Comparison of ENCODE assay signal across 23 mouse cellular contexts in genomic region chr4:105496176-105496575, GRCm38 (mm10).
"Had no signal": no experiment of that assay in that cellular context is flagged by ENCODE, and none has a peak within 500 bp of the region (broad histone marks: within the 10 kb centered on the region; RNA-seq: fewer than 3 reads in every experiment).

No protein-coding gene starts in this region.

- H3K9ac ChIP-seq: limb, embryonic 13.5 days; liver, embryonic 12.5 days; liver, embryonic 15.5 days; lung, embryonic 15.5 days; midbrain, embryonic 12.5 days; midbrain, embryonic 15.5 days; neural tube, embryonic 12.5 days; neural tube, embryonic 15.5 days; stomach, embryonic 15.5 days had no signal

- ATAC-seq: liver, embryonic 12.5 days; midbrain, embryonic 15.5 days had no signal

- H3K4me1 ChIP-seq: limb, embryonic 10.5 days; limb, embryonic 13.5 days; liver, embryonic 12.5 days; liver, embryonic 15.5 days; lung, embryonic 15.5 days; midbrain, embryonic 12.5 days; midbrain, embryonic 15.5 days; neural tube, embryonic 12.5 days; neural tube, embryonic 15.5 days; stomach, embryonic 15.5 days had no signal

- H3K36me3 ChIP-seq: limb, embryonic 10.5 days; limb, embryonic 13.5 days; liver, embryonic 12.5 days; liver, embryonic 15.5 days; lung, embryonic 15.5 days; midbrain, embryonic 12.5 days; midbrain, embryonic 15.5 days; neural tube, embryonic 12.5 days; neural tube, embryonic 15.5 days; stomach, embryonic 15.5 days had no signal

- DNase-seq: kidney, postnatal 25 days; layer of hippocampus, adult 9-11 months; liver; lung, adult 18-20 months; lung, postnatal 14 days; right cerebral cortex, adult 18-20 months; right cerebral cortex, postnatal 14 days; right cerebral cortex, postnatal 4 days; spleen, adult 18-20 months; thymus, postnatal 25 days had no signal

- H3K27me3 ChIP-seq: limb, embryonic 13.5 days; liver, embryonic 12.5 days; liver, embryonic 15.5 days; lung, embryonic 15.5 days; midbrain, embryonic 12.5 days; midbrain, embryonic 15.5 days; neural tube, embryonic 12.5 days; neural tube, embryonic 15.5 days; stomach, embryonic 15.5 days had no signal

- H3K4me2 ChIP-seq: limb, embryonic 13.5 days; liver, embryonic 12.5 days; liver, embryonic 15.5 days; lung, embryonic 15.5 days; midbrain, embryonic 12.5 days; midbrain, embryonic 15.5 days; neural tube, embryonic 12.5 days; neural tube, embryonic 15.5 days; stomach, embryonic 15.5 days had no signal

- H3K4me3 ChIP-seq: layer of hippocampus, adult 2 months; limb, embryonic 10.5 days; limb, embryonic 13.5 days; liver, embryonic 12.5 days; liver, embryonic 15.5 days; lung, embryonic 15.5 days; midbrain, embryonic 12.5 days; midbrain, embryonic 15.5 days; neural tube, embryonic 12.5 days; neural tube, embryonic 15.5 days; stomach, embryonic 15.5 days had no signal

- H3K27ac ChIP-seq: kidney, postnatal 0 days; layer of hippocampus, adult 2 months; limb, embryonic 10.5 days; limb, embryonic 13.5 days; liver, embryonic 12.5 days; liver, embryonic 15.5 days; lung, embryonic 15.5 days; macrophage; midbrain, embryonic 12.5 days; midbrain, embryonic 15.5 days; neural tube, embryonic 12.5 days; neural tube, embryonic 15.5 days; stomach, embryonic 15.5 days had no signal

- H3K9me3 ChIP-seq: limb, embryonic 10.5 days; limb, embryonic 13.5 days; liver, embryonic 12.5 days; liver, embryonic 15.5 days; lung, embryonic 15.5 days; midbrain, embryonic 12.5 days; midbrain, embryonic 15.5 days; neural tube, embryonic 12.5 days; neural tube, embryonic 15.5 days; stomach, embryonic 15.5 days had no signal
